Mouse (Mus musculus): Measurements from ENCODE around the gene Olfr1217. TPM values are rescaled to one million over a fixed set of nuclear protein-coding genes. Genes with fewer than 3 reads are reported as not detected.

Olfr1217 gene
- not detected for polyA plus RNA-seq (2014; fragmentation: Illumina TruSeq; extraction: RNeasy Lipid Tissue Mini Kit (QIAGEN cat#74804); ENCODE audit: low read depth, low replicate concordance)

GRCm38 (mm10) chr2:89031965-89032364 is at the start of gene Olfr1217:
Gene Olfr1217 (minus strand): TSS chr2:89032065.

GRCm38 (mm10) chr2:89061087-89061486 is 29.2 kb upstream of the Olfr1217 start, which contains the start of gene Olfr1218:
Gene Olfr1218 (minus strand): TSS chr2:89061187.

GRCm38 (mm10) chr2:89018240-89018639 is 13.6 kb downstream of the Olfr1217 start, which contains the start of gene Olfr1216:
Gene Olfr1216 (minus strand): TSS chr2:89018340.

GRCm38 (mm10) chr2:89006873-89007272 is 25.0 kb downstream of the Olfr1217 start, which contains the start of gene Olfr1215:
Gene Olfr1215 (minus strand): TSS chr2:89006973.

DNA sequence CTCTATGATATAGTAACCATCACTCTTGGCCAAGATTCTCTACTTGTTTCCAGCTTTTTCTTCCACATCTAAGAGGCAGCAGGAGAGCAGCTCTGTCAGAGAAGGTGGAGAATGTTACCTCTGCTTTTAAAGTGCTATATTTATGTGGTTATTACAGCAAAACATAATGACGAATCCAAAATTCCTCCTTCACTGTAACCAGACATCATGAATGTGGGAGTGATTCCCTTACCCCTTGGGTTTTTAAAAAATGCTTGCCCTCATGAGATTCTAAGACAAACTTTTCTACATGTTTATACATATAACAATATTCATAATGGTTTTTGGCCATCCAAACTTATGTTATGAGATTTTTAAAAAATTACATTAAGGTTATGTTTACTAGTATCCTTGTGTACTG is 39.3 kb downstream of the Olfr1217 start, which contains the start of gene Olfr1214:
Gene Olfr1214 (minus strand): TSS at position 101 of the 400 bp plus-strand sequence.

DNA sequence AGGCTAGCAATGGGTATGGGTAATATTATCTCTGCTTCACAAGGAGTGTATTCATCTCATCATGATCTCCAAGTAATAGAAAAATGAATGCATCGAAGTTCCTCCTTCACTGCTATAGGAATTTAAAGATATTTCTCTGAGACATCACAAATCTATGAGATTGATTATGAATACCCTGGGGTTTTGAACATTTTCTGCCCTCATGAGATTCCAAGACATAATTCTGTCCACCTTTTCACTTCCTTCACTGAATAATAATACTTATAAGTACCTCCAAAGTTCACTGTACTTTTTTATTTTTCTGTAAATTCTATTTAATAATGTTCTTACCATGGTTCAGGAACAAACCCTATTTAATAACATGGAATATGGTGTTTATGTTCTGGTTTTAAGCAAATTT is 51.7 kb downstream of the Olfr1217 start, which contains the start of gene Gm13762:
Gene Gm13762 (minus strand): TSS at position 101 of the 400 bp plus-strand sequence.

Other genes with a start within 250 kb of the Olfr1217 start
- not detected for gene Olfr1201, start 239.0 kb downstream of the Olfr1217 start, polyA plus RNA-seq (2014; fragmentation: Illumina TruSeq; extraction: RNeasy Lipid Tissue Mini Kit (QIAGEN cat#74804); ENCODE audit: low read depth, low replicate concordance)
- gene Olfr1202, start 217.6 kb downstream of the Olfr1217 start, polyA plus RNA-seq (2014; fragmentation: Illumina TruSeq; extraction: RNeasy Lipid Tissue Mini Kit (QIAGEN cat#74804); ENCODE audit: low read depth, low replicate concordance), result not detected
- not detected for gene Olfr1205, start 202.3 kb downstream of the Olfr1217 start, polyA plus RNA-seq (2014; fragmentation: Illumina TruSeq; extraction: RNeasy Lipid Tissue Mini Kit (QIAGEN cat#74804); ENCODE audit: low read depth, low replicate concordance)
- not detected for gene Olfr1204, start 182.8 kb downstream of the Olfr1217 start, polyA plus RNA-seq (2014; fragmentation: Illumina TruSeq; extraction: RNeasy Lipid Tissue Mini Kit (QIAGEN cat#74804); ENCODE audit: low read depth, low replicate concordance)
- gene Olfr1206, start 168.8 kb downstream of the Olfr1217 start, polyA plus RNA-seq (2014; fragmentation: Illumina TruSeq; extraction: RNeasy Lipid Tissue Mini Kit (QIAGEN cat#74804); ENCODE audit: low read depth, low replicate concordance), result not detected
- not detected for gene Olfr1208, start 129.8 kb downstream of the Olfr1217 start, polyA plus RNA-seq (2014; fragmentation: Illumina TruSeq; extraction: RNeasy Lipid Tissue Mini Kit (QIAGEN cat#74804); ENCODE audit: low read depth, low replicate concordance)
- not detected for gene Olfr1209, start 116.9 kb downstream of the Olfr1217 start, polyA plus RNA-seq (2014; fragmentation: Illumina TruSeq; extraction: RNeasy Lipid Tissue Mini Kit (QIAGEN cat#74804); ENCODE audit: low read depth, low replicate concordance)
- not detected for gene Olfr1211, start 94.0 kb downstream of the Olfr1217 start, polyA plus RNA-seq (2014; fragmentation: Illumina TruSeq; extraction: RNeasy Lipid Tissue Mini Kit (QIAGEN cat#74804); ENCODE audit: low read depth, low replicate concordance)
- not detected for gene Olfr1212, start 78.1 kb downstream of the Olfr1217 start, polyA plus RNA-seq (2014; fragmentation: Illumina TruSeq; extraction: RNeasy Lipid Tissue Mini Kit (QIAGEN cat#74804); ENCODE audit: low read depth, low replicate concordance)
- not detected for gene Gm13762, start 51.8 kb downstream of the Olfr1217 start, polyA plus RNA-seq (2014; fragmentation: Illumina TruSeq; extraction: RNeasy Lipid Tissue Mini Kit (QIAGEN cat#74804); ENCODE audit: low read depth, low replicate concordance)
- not detected for gene Olfr1214, start 39.4 kb downstream of the Olfr1217 start, polyA plus RNA-seq (2014; fragmentation: Illumina TruSeq; extraction: RNeasy Lipid Tissue Mini Kit (QIAGEN cat#74804); ENCODE audit: low read depth, low replicate concordance)
- gene Olfr1215, start 25.1 kb downstream of the Olfr1217 start, polyA plus RNA-seq (2014; fragmentation: Illumina TruSeq; extraction: RNeasy Lipid Tissue Mini Kit (QIAGEN cat#74804); ENCODE audit: low read depth, low replicate concordance), result not detected
- gene Olfr1216, start 13.7 kb downstream of the Olfr1217 start, polyA plus RNA-seq (2014; fragmentation: Illumina TruSeq; extraction: RNeasy Lipid Tissue Mini Kit (QIAGEN cat#74804); ENCODE audit: low read depth, low replicate concordance), result not detected
- gene Olfr1218, start 29.1 kb upstream of the Olfr1217 start, polyA plus RNA-seq (2014; fragmentation: Illumina TruSeq; extraction: RNeasy Lipid Tissue Mini Kit (QIAGEN cat#74804); ENCODE audit: low read depth, low replicate concordance), result not detected
- not detected for gene Olfr1219, start 51.4 kb upstream of the Olfr1217 start, polyA plus RNA-seq (2014; fragmentation: Illumina TruSeq; extraction: RNeasy Lipid Tissue Mini Kit (QIAGEN cat#74804); ENCODE audit: low read depth, low replicate concordance)
- not detected for gene Olfr1220, start 74.8 kb upstream of the Olfr1217 start, polyA plus RNA-seq (2014; fragmentation: Illumina TruSeq; extraction: RNeasy Lipid Tissue Mini Kit (QIAGEN cat#74804); ENCODE audit: low read depth, low replicate concordance)
- gene Olfr1221, start 85.2 kb upstream of the Olfr1217 start, polyA plus RNA-seq (2014; fragmentation: Illumina TruSeq; extraction: RNeasy Lipid Tissue Mini Kit (QIAGEN cat#74804); ENCODE audit: low read depth, low replicate concordance), result not detected
- gene Olfr1222, start 101.0 kb upstream of the Olfr1217 start, polyA plus RNA-seq (2014; fragmentation: Illumina TruSeq; extraction: RNeasy Lipid Tissue Mini Kit (QIAGEN cat#74804); ENCODE audit: low read depth, low replicate concordance), result not detected
- not detected for gene Olfr1223, start 119.5 kb upstream of the Olfr1217 start, polyA plus RNA-seq (2014; fragmentation: Illumina TruSeq; extraction: RNeasy Lipid Tissue Mini Kit (QIAGEN cat#74804); ENCODE audit: low read depth, low replicate concordance)
- gene Olfr1224-ps1, start 132.0 kb upstream of the Olfr1217 start, polyA plus RNA-seq (2014; fragmentation: Illumina TruSeq; extraction: RNeasy Lipid Tissue Mini Kit (QIAGEN cat#74804); ENCODE audit: low read depth, low replicate concordance), result not detected
- not detected for gene Olfr1225, start 142.6 kb upstream of the Olfr1217 start, polyA plus RNA-seq (2014; fragmentation: Illumina TruSeq; extraction: RNeasy Lipid Tissue Mini Kit (QIAGEN cat#74804); ENCODE audit: low read depth, low replicate concordance)
- not detected for gene Olfr1226, start 168.0 kb upstream of the Olfr1217 start, polyA plus RNA-seq (2014; fragmentation: Illumina TruSeq; extraction: RNeasy Lipid Tissue Mini Kit (QIAGEN cat#74804); ENCODE audit: low read depth, low replicate concordance)
- not detected for gene Olfr1228, start 222.0 kb upstream of the Olfr1217 start, polyA plus RNA-seq (2014; fragmentation: Illumina TruSeq; extraction: RNeasy Lipid Tissue Mini Kit (QIAGEN cat#74804); ENCODE audit: low read depth, low replicate concordance)